Mouse (Mus musculus) cerebellum, adult 11 months (tissue): ENCODE measurements at regions not wholly inside any gene's neighbourhood (a gene's known extent, or its start where the extent isn't known, plus 50 kb on each side); places are given as distances from the start of the nearest gene placed in this dataset.
A peak's percentile ranks its signal among the peaks of the same experiment; 100 is the strongest.

Experiments
- DNase-seq: peaks from one replicate; pipeline ENCODE4 v3.0.0; 2022

DNA sequence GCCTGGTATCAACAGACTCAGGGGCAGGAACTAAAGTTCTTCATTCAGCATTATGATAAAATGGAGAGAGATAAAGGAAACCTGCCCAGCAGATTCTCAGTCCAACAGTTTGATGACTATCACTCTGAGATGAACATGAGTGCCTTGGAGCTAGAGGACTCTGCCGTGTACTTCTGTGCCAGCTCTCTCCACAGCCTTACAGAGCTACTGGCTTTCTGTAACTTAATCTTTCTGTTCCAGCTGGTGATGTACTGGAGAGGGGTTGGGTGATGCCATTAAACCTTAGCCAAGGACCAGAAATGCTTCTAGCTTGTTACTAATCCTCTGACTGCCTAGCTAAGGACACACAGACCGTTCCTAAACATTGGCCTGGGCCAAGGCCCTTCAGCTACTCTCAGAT, 83.9 kb upstream of the 2210010C04Rik start:
- DNase-seq = no peak

DNA sequence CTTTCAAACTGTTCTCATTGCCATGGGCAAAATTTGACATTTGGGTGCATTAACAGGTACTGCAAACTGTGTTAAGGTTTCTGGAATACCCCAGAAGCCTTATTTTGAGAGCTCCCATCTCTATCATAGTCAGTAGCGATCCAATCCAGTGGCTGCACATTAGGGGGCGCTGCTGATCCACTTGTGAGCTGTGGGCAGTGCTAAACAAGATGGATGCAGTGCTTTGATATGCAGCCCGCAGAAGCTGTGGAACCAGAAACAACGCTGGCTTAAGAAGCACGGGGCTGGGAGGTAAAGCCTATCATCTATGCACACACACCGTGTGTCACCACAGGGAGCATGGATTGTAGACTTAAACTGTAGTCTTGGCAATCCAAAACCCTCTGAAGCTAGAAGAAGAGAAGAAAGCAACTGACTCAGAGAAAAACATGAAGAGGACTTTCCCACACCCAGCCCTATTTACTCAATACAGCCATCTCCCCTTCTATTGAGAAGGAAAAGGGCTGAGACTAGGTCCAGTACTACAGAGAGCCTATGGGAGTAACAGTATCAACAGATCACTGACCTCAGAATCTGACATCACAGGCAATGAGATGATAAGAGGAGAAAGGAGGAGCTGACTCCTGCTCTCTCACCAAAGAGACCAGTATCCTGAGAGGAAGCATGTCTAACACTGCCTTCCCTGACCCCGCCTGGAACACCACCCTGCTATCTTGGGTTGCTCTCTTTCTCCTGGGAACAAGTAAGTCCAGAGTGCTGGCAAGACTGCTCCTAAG, 83.1 kb upstream of the 2210010C04Rik start:
- DNase-seq = peak; percentile 8

DNA sequence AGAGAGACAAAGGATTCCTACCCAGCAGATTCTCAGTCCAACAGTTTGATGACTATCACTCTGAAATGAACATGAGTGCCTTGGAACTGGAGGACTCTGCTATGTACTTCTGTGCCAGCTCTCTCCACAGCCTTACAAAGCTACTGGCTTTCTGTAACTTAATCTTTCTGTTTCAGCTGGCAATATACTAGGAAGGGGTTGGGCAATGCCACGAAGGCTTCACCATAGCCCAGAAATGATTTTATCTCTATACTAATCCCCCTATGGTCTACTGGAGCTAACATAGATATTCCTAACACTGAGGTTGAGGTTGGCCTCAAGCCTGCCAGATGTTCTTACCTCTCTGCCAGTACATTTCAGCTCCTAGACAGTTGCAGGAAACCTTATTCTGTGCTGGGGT, 78.6 kb upstream of the 2210010C04Rik start:
- DNase-seq = no peak

DNA sequence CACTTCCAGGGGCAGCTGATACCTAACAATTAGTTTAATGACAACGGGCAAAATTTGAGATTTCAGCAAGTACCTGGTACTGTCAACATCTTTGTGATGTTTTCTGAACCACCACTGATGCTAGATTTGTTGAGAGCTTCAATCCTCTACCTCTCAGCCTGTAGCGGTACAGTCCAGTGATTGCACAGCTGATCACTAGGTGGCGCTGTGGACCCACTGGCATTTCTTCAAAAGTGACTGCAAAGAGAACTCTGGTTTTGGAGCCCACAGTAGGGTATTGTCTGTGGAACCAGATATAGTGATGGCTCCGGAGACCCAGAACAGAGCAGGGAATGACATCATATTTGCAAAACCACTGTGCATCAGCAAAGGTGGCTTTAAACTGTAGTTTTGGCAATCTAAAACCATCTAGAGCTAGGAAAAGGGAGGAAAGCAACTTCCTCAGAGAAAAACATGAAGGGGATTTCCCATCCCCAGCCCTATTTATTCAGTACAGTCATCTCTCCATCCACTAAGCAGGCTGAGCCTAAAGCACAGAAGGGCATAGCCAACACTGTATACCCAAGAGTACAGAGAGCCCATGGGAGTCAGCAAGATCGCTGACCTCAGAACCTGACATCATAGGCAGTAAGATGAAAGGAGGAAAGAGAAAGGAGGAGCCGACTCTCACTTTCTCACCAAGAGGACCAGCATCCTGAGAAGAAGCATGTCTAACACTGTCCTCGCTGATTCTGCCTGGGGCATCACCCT, 77.7 kb upstream of the 2210010C04Rik start:
- peak; percentile 4 for DNase-seq

DNA sequence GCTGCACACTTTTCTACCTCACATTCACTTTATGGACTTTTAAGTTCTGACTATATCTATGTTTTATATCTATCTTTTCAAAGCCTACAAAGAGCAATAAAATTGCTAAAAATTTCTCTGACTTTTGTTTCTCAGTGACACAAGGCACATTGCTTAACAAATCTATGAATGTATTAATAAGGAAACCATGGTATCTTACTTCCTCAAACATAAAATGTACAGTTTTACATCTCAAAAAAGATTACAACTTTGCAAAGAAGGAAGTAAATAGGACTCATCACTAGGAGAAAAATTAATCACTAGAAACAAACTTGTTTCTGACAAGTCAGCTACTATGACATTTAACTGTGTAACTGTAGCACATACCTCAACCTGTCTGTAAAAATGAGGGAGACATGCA, 76.5 kb upstream of the 2210010C04Rik start:
- no peak for DNase-seq

DNA sequence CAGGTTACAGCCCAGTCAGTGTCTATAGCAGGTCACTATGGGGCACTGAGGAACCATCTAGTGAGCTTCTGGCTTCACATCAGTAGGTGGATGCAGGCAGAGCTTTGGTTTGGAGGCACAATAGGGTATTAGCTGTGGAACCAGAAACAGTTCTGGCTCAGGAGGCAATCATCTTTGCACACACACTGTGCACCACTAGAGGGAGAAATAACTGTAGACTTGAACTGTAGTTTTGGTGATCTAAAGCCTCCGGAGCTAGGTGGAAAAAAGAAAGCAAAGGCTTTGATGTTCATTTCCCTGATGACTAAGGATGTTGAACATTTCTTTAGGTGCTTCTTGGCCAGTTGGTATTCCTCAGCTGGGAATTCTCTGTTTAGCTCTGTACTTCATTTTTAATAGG, 73.6 kb upstream of the 2210010C04Rik start:
- no peak for DNase-seq

DNA sequence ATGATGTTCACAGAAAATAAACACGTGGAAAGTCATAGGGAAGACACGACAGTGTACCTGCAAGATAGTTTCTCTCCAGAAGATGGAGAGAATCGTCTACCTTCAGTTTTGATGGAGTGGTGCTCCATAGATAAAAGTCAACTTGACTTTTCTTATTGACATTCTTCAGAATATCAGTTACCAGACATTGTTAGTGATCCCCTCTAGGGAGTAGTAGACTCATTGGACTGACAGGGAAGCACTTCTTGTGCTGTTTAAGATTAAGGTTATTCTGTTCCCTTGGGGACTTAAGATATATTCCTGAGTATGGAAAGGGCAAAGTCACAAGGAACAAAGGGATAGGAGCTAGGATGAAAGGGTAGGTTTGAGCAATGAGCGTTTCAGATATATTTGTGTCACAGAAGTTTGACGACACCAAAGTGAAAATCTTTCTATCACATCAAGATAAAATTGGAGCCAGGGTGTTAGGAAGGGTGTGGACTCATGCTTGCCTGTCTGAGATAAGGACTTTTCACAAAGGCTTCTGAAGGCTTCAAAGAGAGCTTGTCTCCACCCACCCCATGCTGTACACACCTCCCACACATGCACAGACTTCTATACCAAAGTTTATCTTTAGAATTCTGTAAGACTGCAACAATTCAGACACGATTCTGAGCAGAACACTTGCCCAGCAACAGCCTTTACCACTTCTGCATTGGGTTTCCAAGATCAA, 68.5 kb upstream of the 2210010C04Rik start:
- no peak for DNase-seq

DNA sequence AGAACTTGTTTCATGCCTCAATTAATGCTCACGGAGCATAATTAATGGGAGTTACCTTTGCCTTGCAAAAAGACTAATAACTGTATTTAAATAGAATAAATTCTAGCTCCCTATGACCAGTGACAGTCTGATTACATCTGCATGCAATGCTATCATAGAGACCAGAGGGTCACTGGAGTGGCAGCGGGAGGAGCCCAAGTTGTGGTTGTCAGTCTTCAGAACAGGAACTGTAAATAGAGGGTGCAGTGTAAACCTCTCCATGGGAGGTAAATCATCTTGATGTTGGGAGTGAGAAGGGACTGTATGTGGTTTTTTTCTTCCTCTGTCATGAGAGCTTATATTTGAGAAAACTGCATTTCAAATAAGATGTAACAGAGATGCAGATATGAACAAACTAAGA, 66.7 kb upstream of the 2210010C04Rik start:
- DNase-seq = no peak

DNA sequence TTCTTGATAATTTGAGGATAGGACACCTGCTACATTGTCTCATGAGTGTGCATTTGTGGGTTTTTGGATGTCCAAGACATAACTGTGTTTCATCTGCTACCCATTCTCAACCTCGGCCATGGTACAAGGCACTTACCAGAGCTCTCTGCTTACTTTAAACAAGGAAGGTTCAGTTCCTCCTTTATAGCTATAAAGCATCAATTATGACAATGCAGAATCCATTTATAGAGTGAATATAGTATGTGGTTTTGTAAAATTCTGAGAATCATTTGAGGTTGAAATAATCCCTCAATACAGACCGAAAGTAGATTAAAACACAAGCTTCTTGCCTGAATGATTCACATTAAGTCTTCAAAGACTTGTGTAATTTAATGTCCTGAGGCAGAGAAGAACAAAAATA, 64.9 kb upstream of the 2210010C04Rik start:
- DNase-seq = no peak

DNA sequence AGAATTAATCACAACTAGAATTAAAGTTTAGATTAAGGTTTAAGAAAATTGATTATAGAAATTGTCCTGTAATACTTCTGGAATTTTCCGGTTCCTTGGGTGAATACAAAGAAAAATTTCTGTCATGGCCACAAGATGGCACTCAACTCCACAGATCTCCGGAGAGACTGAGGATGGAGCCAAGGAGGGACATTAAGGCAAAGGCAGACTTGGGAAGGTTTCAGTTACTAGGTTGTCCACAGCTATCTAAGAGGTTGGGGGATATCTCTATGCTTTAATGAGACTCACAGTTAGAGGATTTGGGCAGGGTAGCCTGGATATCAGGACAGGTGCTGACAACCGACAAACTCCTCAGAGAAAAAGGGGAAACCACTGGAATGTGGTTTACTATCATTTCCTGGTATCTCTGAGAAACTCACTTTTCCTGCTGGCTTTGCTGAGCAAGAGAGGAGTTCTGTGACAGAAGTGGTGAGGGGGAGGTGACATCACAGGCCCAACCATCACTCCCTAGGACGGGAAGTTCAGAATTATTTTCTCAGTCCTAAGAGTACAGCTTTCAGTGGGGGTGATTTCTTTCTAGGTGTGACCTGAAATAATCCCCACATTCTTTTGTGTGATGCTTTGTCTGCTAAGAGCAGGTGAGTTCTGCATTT, 56.0 kb upstream of the 2210010C04Rik start:
- no peak for DNase-seq
